Mouse (Mus musculus) megakaryocyte, embryonic 14.5 days (primary cell): ENCODE data around the gene Rnf152.

Experiments
- FLI1 ChIP-seq: IDR thresholded peaks from 2 replicates; pipeline ENCODE4 v1.6.1; 2012; ENCODE audit warnings: low read length, inconsistent platforms, mixed read lengths
- GATA1 ChIP-seq: IDR thresholded peaks from 3 replicates; pipeline ENCODE4 v1.6.1; 2012; ENCODE audit warnings: mixed read lengths, low read length, inconsistent platforms, borderline replicate concordance

DNA sequence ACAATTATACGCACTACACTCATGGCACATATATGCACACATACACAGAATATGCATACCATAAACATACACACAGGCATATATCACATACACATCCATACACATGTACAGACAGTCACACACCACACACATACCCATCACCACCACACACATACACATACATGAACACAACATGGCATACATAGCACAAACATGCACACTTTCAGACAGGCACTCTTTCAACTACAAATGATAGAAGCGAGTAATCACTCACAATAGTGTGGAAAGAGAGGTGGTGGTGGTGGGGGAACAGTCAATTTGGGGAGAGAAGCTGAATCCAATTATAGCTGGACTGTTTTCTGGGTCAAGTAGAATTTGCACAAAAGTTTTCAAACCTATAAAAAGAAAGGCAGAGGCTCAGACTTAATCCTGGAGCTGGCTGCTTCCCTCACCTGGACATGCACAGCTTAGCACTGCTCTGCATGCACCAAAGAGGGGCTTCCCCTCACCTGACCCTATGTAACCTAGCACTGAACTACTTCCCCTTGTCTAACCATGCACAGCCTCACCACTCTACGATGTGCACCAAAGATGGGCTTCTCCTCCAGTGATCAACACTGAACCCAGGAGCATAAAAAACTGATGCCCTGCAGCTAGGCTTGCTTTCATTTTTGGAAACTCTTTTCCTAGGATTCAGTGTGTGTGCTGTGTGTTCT lies 81.9 kb downstream of the Rnf152 start:
- TF ChIP-seq GATA1: no peak
- no peak for TF ChIP-seq FLI1
